Mouse (Mus musculus) bone marrow macrophage, adult 2 months (primary cell): Measurements from ENCODE around the gene Nlrc5.

Source experiments
- CTCF ChIP-seq: IDR thresholded peaks from 2 replicates; pipeline ENCODE4 v1.5.1; 2012; ENCODE audit warnings: low read depth, mild to moderate bottlenecking, low read length, moderate library complexity
- POLR2A ChIP-seq: IDR thresholded peaks from 2 replicates; pipeline ENCODE4 v1.6.1; 2012; ENCODE audit warnings: mild to moderate bottlenecking, low read depth, low read length, borderline replicate concordance

GRCm38 (mm10) chr8:94473431-94473830, 39.3 kb downstream of the Nlrc5 start:
- TF ChIP-seq CTCF (no peak), POLR2A (no peak)
